Mouse (Mus musculus): ENCODE measurements around the gene Miox.

GRCm38 (mm10) chr15:89288227-89288767, 45.9 kb upstream of the Miox start:
- TF ChIP-seq CTCF (IDR thresholded peaks at IDR 0.05; ENCODE audit: borderline replicate concordance, control insufficient read depth, extremely low read depth, insufficient read depth, low read length, poor library complexity) (no peak), POLR2A (IDR thresholded peaks at IDR 0.05; ENCODE audit: control insufficient read depth, extremely low read depth, insufficient read depth, low read length, poor library complexity) (no peak)

Data from thymus, adult 2 months (tissue).